Mouse (Mus musculus) cerebellum, adult 2 months (tissue): ENCODE results near the gene Grxcr1.

Experiments
- CTCF ChIP-seq: fragments of 200-500 bp; IDR thresholded peaks from 2 replicates; pipeline ENCODE4 v1.5.1; 2011; ENCODE audit warnings: low read depth, mild to moderate bottlenecking, control low read depth, low read length, moderate library complexity, borderline replicate concordance; ENCODE audit not compliant: insufficient read depth
- POLR2A ChIP-seq: fragments of 200-500 bp; IDR thresholded peaks from 2 replicates; pipeline ENCODE4 v1.6.1; 2011; ENCODE audit warnings: low read length, control low read depth, borderline replicate concordance; ENCODE audit not compliant: insufficient read depth

DNA sequence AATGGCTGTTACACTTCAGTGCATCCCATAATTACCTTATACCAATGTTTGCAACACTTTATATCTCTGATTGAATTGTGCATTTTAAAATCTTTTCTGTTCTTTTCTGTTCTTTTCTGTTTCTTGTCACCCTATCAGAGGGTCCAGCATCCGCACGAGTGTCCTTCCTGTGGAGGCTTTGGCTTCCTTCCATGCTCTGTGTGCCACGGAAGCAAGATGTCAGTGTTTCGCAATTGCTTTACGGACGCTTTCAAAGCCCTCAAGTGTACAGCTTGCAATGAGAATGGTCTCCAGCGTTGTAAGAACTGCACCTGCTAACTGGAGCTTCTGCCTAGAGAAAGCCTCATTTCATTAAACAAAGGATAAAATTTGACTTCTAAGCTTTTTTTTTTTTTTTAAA is 134.3 kb downstream of the Grxcr1 start:
- TF ChIP-seq CTCF (no peak), POLR2A (no peak)
